Mouse (Mus musculus) CH12.LX (cell line): ENCODE data around the gene Cd300c. TPM values are rescaled to one million over a fixed set of nuclear protein-coding genes. Genes with fewer than 3 reads are reported as not detected.

Experiments used
- DNase-seq: peaks from one replicate; pipeline ENCODE4 v3.0.0-alpha.2; 2013; ENCODE audit errors: extremely low read depth
- H3K27ac ChIP-seq: 2 replicates; pipeline ENCODE4 v1.5.1; 2012; ENCODE audit warnings: low read depth, mild to moderate bottlenecking, control low read depth, moderate library complexity; ENCODE audit not compliant: insufficient read depth
- H3K27me3 ChIP-seq: replicated peaks from 2 replicates; pipeline ENCODE3; 2012; ENCODE audit warnings: inconsistent platforms
- H3K36me3 ChIP-seq, 2 experiments: replicated peaks in 1 of 2; 2 replicates each; pipeline versions ENCODE3 to v1.6.1; 2012; ENCODE audit warnings: inconsistent platforms in 1 of 2, low read length in 1 of 2, mild to moderate bottlenecking in 1 of 2, mixed read lengths in 1 of 2, moderate library complexity in 1 of 2; ENCODE audit not compliant: control insufficient read depth in 1 of 2, insufficient read depth in 1 of 2
- H3K4me1 ChIP-seq, 2 experiments: 2 replicates each; pipeline ENCODE4 v1.6.1; 2012; ENCODE audit warnings: inconsistent platforms in 1 of 2, moderate library complexity in 1 of 2; ENCODE audit not compliant: insufficient read depth in 2 of 2, control insufficient read depth in 1 of 2
- H3K4me2 ChIP-seq: 2 replicates; pipeline ENCODE4 v1.6.1; 2012; ENCODE audit warnings: low read depth, mild to moderate bottlenecking, control low read depth; ENCODE audit not compliant: poor library complexity, insufficient read depth, severe bottlenecking
- H3K4me3 ChIP-seq, 3 experiments: fragments of 150-350 bp in 1 of 3; sonication (generic) in 1 of 3; replicated peaks in 1 of 3; 2 replicates each; pipeline versions ENCODE3 to v1.5.1; 2011 to 2012; ENCODE audit warnings: low read depth in 2 of 3, low read length in 2 of 3, mild to moderate bottlenecking in 2 of 3, moderate library complexity in 2 of 3, control low read depth in 1 of 3, improper control_type of control experiment in 1 of 3, inconsistent platforms in 1 of 3, mixed read lengths in 1 of 3; ENCODE audit not compliant: poor library complexity in 1 of 3
- H3K79me2 ChIP-seq: replicated peaks from 2 replicates; pipeline ENCODE4 v1.6.1; 2012; ENCODE audit warnings: mild to moderate bottlenecking, moderate library complexity; ENCODE audit not compliant: control insufficient read depth, poor library complexity, insufficient read depth, severe bottlenecking; ENCODE audit errors: extremely low read depth
- H3K9ac ChIP-seq: 2 replicates; pipeline ENCODE4 v1.6.1; 2012; ENCODE audit warnings: low read depth, mild to moderate bottlenecking, control low read depth, moderate library complexity; ENCODE audit not compliant: insufficient read depth
- H3K9me3 ChIP-seq: replicated peaks from 2 replicates; pipeline ENCODE3; 2012; ENCODE audit warnings: low read length, inconsistent platforms, mixed read lengths
- BHLHE40 ChIP-seq: IDR thresholded peaks from 2 replicates; pipeline ENCODE4 v1.6.1; 2011; ENCODE audit warnings: mild to moderate bottlenecking, low read depth, low read length, improper control_type of control experiment
- CHD1 ChIP-seq: IDR thresholded peaks from 2 replicates; pipeline ENCODE4 v1.6.1; 2012; ENCODE audit warnings: low read depth, low read length, improper control_type of control experiment, inconsistent platforms
- ELF1 ChIP-seq: IDR thresholded peaks from 2 replicates; pipeline ENCODE4 v1.6.1; 2014; ENCODE audit warnings: low read depth, mild to moderate bottlenecking, inconsistent platforms, low read length, improper control_type of control experiment
- ETS1 ChIP-seq: conservative IDR thresholded peaks from 2 replicates; pipeline ENCODE4 v1.6.1; 2012; ENCODE audit warnings: low read depth, mild to moderate bottlenecking, inconsistent platforms, low read length, improper control_type of control experiment, moderate library complexity
- GABPA ChIP-seq: IDR thresholded peaks from 2 replicates; pipeline ENCODE4 v1.6.1; 2012; ENCODE audit warnings: low read depth, low read length, improper control_type of control experiment, inconsistent platforms; ENCODE audit not compliant: insufficient replicate concordance
- IRF4 ChIP-seq: IDR thresholded peaks from 2 replicates; pipeline ENCODE4 v1.6.1; 2014; ENCODE audit warnings: low read depth, mild to moderate bottlenecking, inconsistent platforms, low read length, improper control_type of control experiment
- JUN ChIP-seq: IDR thresholded peaks from 2 replicates; pipeline ENCODE4 v1.6.1; 2011; ENCODE audit warnings: low read depth, mild to moderate bottlenecking, low read length, improper control_type of control experiment, moderate library complexity; ENCODE audit not compliant: insufficient read depth
- MAX ChIP-seq: IDR thresholded peaks from 2 replicates; pipeline ENCODE4 v1.6.1; 2011; ENCODE audit warnings: low read length, improper control_type of control experiment
- MAZ ChIP-seq: IDR thresholded peaks from 2 replicates; pipeline ENCODE4 v1.6.1; 2012; ENCODE audit warnings: low read depth, mild to moderate bottlenecking, inconsistent platforms, low read length, improper control_type of control experiment, moderate library complexity
- MEF2A ChIP-seq: IDR thresholded peaks from 2 replicates; pipeline ENCODE4 v1.6.1; 2014; ENCODE audit warnings: low read depth, mild to moderate bottlenecking, inconsistent platforms, low read length, improper control_type of control experiment, borderline replicate concordance
- MYC ChIP-seq: IDR thresholded peaks from 2 replicates; pipeline ENCODE4 v1.6.1; 2011; ENCODE audit warnings: low read depth, mild to moderate bottlenecking, improper control_type of control experiment, low read length
- PAX5 ChIP-seq: IDR thresholded peaks from 2 replicates; pipeline ENCODE4 v1.6.1; 2012; ENCODE audit warnings: low read length, inconsistent platforms, mixed read lengths
- TBP ChIP-seq: conservative IDR thresholded peaks from 2 replicates; pipeline ENCODE4 v1.6.1; 2011; ENCODE audit warnings: low read depth, low read length, improper control_type of control experiment
- TCF12 ChIP-seq: IDR thresholded peaks from 2 replicates; pipeline ENCODE4 v1.6.1; 2014; ENCODE audit warnings: low read depth, mild to moderate bottlenecking, inconsistent platforms, low read length, improper control_type of control experiment
- USF1 ChIP-seq: IDR thresholded peaks from 2 replicates; pipeline ENCODE4 v1.6.1; 2014; ENCODE audit warnings: low read depth, mild to moderate bottlenecking, inconsistent platforms, low read length, improper control_type of control experiment
- USF2 ChIP-seq: conservative IDR thresholded peaks from 2 replicates; pipeline ENCODE4 v1.6.1; 2011; ENCODE audit warnings: low read depth, low read length, improper control_type of control experiment
- ZC3H11A ChIP-seq: IDR thresholded peaks from 2 replicates; pipeline ENCODE4 v1.6.1; 2012; ENCODE audit warnings: low read depth, mild to moderate bottlenecking, inconsistent platforms, low read length, improper control_type of control experiment
- ZKSCAN1 ChIP-seq: IDR thresholded peaks from 2 replicates; pipeline ENCODE4 v1.6.1; 2012; ENCODE audit warnings: low read depth, inconsistent platforms, low read length, improper control_type of control experiment, borderline replicate concordance
- dilution Hi-C: fragments of 300-500 bp; cut with MboI; formaldehyde crosslinking; loops from 2 replicates; pipeline ENCODE4 v1.14.3; 2020; ENCODE audit warnings: low sequenced_read_pairs; ENCODE audit not compliant: extremely low pct_unique_long_range_greater_than_20kb, extremely low pct_ligation_motif_present
- in situ Hi-C: fragments of 300-500 bp; cut with MboI; formaldehyde crosslinking; loops from 3 replicates; pipeline ENCODE4 v1.14.3; 2019; ENCODE audit warnings: low sequenced_read_pairs, low pct_ligation_motif_present, low pct_unique_long_range_greater_than_20kb, mixed read lengths
- polyA plus RNA-seq: library from polyadenylated mRNA; unstranded; fragments of >175 nt; gene quantifications from 2 replicates; pipeline ENCODE4 v1.2.1, GENCODE M21; 2012; ENCODE audit warnings: low read depth; ENCODE audit not compliant: insufficient read length
- total RNA-seq, 2 experiments: library from RNA; depleted of rRNA; stranded (reverse); fragments of 300-350 nt in 1 of 2; fragments of >200 nt in 1 of 2; gene quantifications; 2 replicates each; pipeline ENCODE4 v1.2.3; 2012 to 2014

Cd300c gene
- total and polyA plus RNA-seq, 3 experiments = not detected

DNA sequence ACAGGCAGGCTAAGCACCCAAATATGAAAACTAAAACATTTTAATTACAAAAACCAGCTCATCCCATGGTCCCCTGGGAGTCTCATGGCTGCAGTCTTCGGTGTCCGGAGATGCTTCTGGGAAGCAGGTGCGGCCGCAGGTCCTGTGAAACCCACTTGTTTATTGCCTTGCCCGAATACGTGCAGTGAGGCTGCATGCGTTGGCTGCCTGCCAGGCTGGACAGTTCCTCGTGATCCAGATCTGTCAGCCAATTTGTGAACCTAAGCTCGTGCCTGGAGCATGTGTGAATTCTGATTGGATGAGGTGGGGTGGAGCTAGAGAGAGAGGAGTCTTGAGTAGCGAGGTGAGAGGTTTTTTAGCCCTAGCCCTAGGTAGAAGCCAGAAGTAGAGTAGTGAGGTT lies 3.8 kb upstream of the Cd300c start:
- H3K79me2 ChIP-seq = no peaks in the 10 kb centered on the region
- H3K4me1 ChIP-seq = peaks cover 0 to 5% of the 10 kb centered on the region in 2 experiments; a peak in 1 of 4 replicates
- H3K27me3 ChIP-seq = peaks cover 2% of the 10 kb centered on the region
- H3K4me3 ChIP-seq = no peak overlapping the region
- no peak for DNase-seq
- TF ChIP-seq MAZ (no peak), TCF12 (no peak), MEF2A (no peak), ZKSCAN1 (no peak), GABPA (no peak), PAX5 (no peak), ELF1 (no peak), ETS1 (no peak), USF2 (no peak), USF1 (no peak), IRF4 (no peak), ZC3H11A (no peak), MYC (no peak), CHD1 (no peak), JUN (no peak)
- dilution Hi-C loops = no loop called here
- no peak overlapping the region for H3K9ac ChIP-seq
- H3K36me3 ChIP-seq = no peaks in the 10 kb centered on the region
- no peak overlapping the region for H3K27ac ChIP-seq
- in situ Hi-C loops = no loop called here
- peaks cover 26% of the 10 kb centered on the region for H3K9me3 ChIP-seq
- H3K4me2 ChIP-seq = no peak overlapping the region

DNA sequence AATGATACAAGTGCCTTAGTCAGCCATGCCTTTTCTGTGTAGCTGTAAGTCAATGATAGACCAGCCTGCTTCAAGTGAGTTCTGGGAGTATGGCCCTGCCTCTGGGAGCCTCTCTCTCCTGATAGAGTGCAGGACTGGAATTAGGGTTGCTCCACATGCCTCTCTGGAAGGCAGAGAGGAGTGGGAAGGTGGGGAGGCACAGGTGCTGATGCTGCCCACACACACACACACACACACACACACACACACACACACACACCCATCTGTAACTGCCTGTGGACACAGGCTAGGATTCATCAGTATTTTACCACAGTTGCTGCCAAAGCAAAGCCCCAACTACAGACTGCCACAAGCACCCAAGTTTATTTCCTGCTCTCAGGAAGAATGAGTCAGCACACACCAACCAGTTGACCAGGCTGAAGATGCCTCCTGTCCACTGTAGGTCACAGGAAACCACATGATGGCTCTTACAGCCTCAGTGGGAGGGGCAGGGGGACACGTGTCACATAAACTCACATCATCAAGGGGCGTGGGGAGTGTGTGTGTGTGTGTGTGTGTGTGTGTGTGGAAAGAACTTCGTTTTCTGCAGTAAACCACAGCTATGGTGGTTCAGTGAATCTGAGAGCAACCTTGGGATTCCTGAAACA lies 3.7 kb downstream of the Cd300c start:
- no peaks in the 10 kb centered on the region for H3K36me3 ChIP-seq
- DNase-seq = no peak
- H3K4me1 ChIP-seq = peaks cover 8 to 22% of the 10 kb centered on the region in 2 experiments
- in situ Hi-C loops (no loop called here), dilution Hi-C loops (no loop called here)
- H3K4me2 ChIP-seq = no peak overlapping the region
- H3K4me3 ChIP-seq = no peak overlapping the region
- TF ChIP-seq BHLHE40 (0 out of 2 replicates have a peak, but pooled peaks have one; percentile 8), TBP (no peak), MAX (peak; percentile 31; the same call in 1 of the 2 replicates), USF1 (0 out of 2 replicates have a peak, but pooled peaks have one; percentile 1)
- no peak overlapping the region for H3K27ac ChIP-seq
- H3K79me2 ChIP-seq = no peaks in the 10 kb centered on the region
- H3K27me3 ChIP-seq = peaks cover 5% of the 10 kb centered on the region
- H3K9ac ChIP-seq = no peak overlapping the region
- peaks cover 9% of the 10 kb centered on the region for H3K9me3 ChIP-seq
